Mouse (Mus musculus) cerebellum, adult 11 months (tissue): Measurements from ENCODE around the gene Ctnna3.
A peak's percentile ranks its signal among the peaks of the same experiment; 100 is the strongest.
"Not testable (repeated sequence)": the region's sequence is repeated elsewhere in the genome, so short reads cannot be mapped to it uniquely, and the experiment has no call there.

Experiments
- DNase-seq: peaks from one replicate; pipeline ENCODE4 v3.0.0; 2022

The Ctnna3 gene

DNA sequence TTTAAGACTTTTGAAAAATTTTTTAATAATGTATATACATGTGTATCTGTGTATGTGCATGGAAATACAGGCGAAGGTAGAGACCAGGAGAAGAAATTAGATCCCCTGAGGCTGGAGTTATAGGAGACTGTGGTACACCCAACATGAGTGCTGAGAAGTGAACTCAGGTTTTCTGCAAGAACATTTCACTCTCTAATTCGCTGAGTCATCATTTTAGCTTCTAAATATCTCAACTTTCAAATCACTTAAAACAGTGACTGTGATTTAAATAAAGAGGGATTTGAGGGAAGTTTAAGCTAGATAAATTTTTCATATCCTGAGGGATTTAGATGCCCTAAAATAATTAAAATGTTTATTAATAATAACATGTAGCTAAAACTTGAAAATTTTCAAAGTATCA is 1241.6 kb downstream of the Ctnna3 start:
- no peak for DNase-seq

DNA sequence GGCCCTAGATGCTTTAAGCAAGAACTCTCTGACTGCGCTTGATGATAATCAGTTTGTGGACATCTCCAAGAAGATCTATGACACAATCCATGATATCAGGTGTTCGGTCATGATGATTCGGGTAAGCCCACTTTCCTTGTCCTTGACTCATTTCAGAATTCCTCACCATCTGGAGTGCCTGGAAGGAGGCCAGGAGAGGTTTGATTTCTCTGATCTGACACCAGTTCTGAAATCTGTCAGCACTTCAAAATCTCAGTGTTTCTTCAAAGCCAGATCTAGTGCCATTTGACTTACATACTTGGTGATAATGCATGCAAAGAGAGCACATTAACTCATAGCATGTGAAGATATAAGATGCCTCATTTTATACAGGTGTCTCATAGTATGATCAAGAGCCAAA is 1245.9 kb downstream of the Ctnna3 start:
- DNase-seq, result no peak

DNA sequence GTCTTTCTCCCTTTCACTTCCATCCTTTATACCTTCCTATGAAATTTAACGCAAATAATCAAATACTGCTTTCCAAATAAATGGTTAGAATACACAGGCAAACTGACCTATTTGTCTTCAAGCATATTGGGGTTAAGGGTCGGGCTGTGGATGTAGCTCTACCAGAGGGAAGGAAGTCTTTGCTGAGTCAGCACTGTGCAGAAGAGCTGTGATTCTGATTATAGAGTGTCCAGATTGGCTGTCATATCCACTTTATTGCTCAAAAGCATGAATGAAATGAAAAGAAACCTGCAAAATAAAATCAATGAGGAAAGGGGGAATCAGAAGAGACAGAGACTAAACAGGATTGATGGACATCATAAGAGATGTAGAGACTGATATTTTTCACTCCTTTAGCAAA is 1280.1 kb downstream of the Ctnna3 start:
- no peak for DNase-seq

DNA sequence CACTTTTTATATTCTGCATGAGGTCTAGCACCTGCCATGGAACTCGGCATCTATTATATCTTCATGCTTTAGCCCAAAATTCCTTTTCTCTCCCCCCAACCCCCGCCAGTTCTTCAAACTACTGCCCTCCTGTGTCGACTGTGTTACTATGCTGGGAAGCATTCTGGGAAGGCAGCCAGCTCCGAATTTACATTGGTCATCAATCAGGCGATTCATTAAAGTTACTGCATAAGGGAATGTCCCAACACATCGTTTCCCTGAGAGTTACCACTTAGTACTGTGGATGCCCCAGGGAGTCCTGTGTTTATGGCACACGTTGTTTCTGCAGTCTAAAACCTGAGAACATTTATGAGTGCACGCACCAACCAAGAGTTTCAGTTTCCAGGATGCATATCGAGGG is 1288.1 kb downstream of the Ctnna3 start:
- no peak for DNase-seq

- no peak for DNase-seq
Observed at GRCm38 (mm10) chr10:64735692-64736091, 1305.8 kb downstream of the Ctnna3 start.

- DNase-seq, result no peak
Observed at GRCm38 (mm10) chr10:64736616-64737015, 1306.7 kb downstream of the Ctnna3 start.

GRCm38 (mm10) chr10:64741721-64742120 is 1311.8 kb downstream of the Ctnna3 start:
- not testable (repeated sequence) for DNase-seq

DNA sequence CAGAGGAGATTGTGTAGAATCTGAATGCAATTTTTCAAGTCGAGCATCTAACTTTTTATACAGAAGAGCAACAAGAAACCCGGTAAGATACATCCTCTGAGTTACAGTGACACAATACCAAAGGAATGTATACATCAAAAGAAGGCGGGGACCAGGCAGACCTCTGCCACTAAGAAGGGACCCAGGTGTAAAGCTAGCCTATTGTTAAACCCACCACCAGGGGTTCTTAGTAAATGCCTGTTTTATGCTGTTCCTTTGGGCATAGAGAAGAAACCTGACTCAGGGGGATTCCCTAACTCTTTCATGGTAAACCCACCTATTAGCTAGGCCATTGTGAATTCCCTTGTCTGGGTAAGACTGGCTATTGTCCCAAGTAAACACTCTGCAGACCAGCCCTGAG is 1314.2 kb downstream of the Ctnna3 start:
- not testable (repeated sequence) for DNase-seq

GRCm38 (mm10) chr10:64748651-64749050 is 1318.8 kb downstream of the Ctnna3 start:
- no peak for DNase-seq

DNA sequence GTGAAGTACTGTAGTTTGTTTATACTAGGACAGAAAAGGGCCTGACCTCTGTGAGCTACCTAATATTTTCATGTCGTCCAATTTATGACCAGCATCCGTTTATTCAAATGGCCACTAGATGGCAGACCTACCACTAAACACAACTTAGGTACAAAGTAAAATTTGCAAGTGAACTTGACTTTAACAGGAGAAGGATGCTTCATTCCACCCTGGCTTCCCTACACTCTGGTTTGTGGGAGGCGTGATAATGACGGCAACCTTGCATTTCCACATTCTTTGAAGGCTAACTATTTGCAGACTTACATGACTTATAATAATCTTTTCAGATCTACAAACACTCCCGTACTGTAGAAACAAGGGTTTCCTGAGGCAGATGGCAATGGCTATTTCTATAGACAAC is 1320.9 kb downstream of the Ctnna3 start:
- peak; percentile 32 for DNase-seq

DNA sequence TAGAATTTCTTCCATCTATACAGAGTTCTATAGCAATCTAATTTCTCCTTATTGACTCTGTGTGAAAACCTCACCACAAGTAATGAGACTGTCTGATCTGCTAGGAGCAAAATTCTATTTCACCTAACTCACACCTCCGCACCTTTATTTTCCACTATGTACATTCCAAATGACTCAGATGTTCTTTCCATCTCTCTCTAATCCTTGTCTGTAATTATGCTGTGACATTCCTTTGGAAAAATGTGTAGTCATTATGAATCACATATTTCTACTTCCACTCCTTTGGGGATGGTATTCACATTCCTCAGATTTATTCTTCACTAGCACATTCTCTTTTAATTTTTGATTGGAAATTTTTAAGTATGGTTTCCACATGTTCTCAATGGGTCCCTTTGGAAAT is 1406.4 kb downstream of the Ctnna3 start:
- no peak for DNase-seq

DNA sequence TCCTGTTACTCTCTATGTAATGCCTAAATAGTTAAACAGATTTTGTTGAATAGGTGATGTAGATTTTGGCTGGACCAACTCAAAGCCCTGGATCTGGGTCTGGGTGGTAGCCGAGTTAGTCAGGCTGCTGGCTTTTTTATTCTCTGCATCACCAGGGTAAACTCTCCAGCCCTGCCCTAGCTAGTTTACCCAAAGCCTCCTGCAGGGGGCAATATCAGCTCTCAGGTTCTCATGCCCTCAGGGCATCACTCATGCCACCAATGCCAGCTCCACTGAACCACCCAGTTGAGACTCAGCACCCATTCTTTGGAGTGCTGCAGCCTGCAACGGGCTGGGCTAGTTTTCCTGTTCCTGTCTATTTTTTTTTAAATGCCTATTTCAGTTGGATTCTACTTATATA is 1431.5 kb downstream of the Ctnna3 start:
- DNase-seq, result peak; percentile 4

DNA sequence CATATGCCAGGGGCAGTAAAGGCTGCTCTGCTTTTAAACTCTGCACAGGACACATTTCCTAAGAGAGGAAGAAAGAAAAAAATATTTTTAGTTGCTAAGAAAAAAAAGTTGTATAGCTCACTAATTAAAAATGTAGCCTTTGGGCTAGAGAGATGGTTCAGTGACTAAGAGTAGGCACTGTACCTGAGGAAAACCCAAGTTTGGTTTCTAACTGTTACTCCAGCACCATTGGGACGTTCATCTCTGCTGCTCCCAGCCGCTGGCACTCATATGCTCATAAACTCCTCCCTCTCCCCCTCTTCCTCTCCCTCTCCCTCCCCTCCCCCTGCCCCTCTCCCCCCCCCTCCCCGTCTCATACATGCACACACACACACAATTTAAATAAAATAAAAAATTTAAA is 1441.0 kb downstream of the Ctnna3 start:
- no peak for DNase-seq

GRCm38 (mm10) chr10:64876506-64876905 is 1446.6 kb downstream of the Ctnna3 start:
- DNase-seq, result no peak

- DNase-seq, result no peak
Observed at GRCm38 (mm10) chr10:64879860-64880259, 1450.0 kb downstream of the Ctnna3 start.

DNA sequence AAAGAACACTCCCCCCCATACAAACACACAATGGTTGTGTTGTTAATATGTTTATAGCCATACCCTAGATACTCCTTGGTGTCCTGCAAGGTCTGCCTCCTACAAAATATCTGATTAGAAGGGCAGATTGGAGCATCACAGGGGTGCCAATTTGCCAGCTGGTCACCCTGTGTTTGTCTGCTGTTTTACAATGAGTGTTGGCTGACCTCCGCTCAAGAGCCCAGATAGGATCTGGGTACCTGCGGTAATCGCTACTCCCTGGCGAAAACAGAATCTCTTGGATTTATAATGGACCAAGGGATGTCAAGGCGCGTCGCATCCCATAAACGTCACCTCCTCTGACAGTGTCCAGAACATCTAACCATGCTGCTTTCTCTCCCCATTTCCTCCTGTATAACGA is 1457.0 kb downstream of the Ctnna3 start:
- DNase-seq, result peak; percentile 84

DNA sequence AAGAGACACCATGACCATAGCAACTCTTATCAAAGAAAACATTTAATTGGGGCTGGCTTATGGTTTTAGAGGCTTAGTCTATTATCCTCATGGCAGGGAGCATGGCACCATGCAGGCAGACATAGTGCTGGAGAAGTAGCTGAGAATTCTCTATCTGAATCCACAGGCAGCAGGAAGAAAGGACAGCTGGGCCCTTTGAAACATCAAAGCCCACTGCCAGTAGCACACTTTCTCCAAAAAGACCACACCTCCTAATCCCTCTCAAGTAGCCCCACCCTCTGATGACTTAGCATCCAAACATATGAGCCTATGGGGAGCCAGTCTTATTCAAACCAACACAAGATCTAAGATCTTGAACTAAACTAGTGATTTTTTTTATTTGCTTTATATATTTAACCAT is 1462.6 kb downstream of the Ctnna3 start:
- no peak for DNase-seq

DNA sequence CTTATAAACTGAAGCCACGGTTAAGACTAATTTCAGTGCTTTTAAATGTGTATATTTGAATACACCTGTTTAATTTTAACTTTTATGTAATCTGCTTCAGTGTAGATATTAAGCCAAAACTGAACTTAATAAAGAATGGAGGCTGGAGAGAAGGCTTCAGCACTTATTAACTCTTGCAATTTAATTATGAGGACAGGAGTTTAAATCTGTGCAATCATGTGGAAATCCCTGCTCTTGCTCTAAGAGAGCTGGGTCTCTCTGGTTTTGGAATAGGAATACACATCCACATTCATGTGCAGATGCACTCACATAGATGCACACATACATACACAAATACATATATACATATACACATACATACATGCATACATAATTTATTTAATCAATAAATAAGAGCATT is 1468.8 kb downstream of the Ctnna3 start:
- DNase-seq, result no peak

DNA sequence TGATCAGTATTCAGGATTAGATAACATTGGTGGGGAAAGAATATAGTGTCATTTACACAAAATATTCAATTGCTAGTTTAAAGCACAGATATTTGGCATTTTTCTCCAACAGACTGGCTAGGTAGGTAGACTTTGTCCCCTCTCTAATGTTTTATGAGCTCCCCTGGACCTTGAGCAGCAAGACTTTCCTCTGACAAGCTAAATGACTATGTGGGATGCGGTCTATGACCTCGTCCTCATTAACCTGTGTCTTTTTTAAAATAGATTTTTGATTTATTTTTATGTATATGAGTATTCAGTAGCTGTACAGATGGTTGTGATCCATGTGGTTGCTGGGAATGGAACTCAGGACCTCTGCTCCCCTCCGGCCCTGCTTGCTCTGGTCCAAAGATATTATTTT is 1471.8 kb downstream of the Ctnna3 start:
- DNase-seq, result no peak

- DNase-seq, result no peak
Observed at GRCm38 (mm10) chr10:64940975-64941374, 1511.1 kb downstream of the Ctnna3 start.

- DNase-seq, result peak; percentile 7
Observed at GRCm38 (mm10) chr10:64958391-64958790, 1528.5 kb downstream of the Ctnna3 start.

DNA sequence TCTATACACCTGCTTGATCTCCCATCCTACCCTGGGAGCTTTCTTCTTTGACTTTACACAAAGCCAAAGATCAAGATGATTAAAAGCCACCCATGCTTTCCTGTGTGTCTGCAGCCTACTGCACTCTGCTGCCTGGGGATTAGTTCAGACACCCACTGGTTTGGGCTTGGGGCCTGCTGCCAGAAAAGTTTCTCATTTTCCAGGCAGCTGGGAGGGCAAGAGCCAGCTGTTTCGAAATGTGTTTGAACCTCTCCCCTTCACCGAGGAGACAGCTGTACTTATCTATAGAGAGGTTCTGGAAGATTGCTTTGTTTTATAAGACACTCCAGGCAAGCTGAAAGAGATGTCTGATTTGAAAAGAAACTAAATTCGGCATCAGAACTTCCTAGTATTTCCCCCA is 1563.0 kb downstream of the Ctnna3 start:
- DNase-seq, result no peak

GRCm38 (mm10) chr10:65013525-65013924 is 1583.6 kb downstream of the Ctnna3 start:
- no peak for DNase-seq

- no peak for DNase-seq
Observed at GRCm38 (mm10) chr10:65022667-65023066, 1592.8 kb downstream of the Ctnna3 start.

- DNase-seq, result not testable (repeated sequence)
Observed at GRCm38 (mm10) chr10:65033516-65033915, 1603.6 kb downstream of the Ctnna3 start.
